Mouse (Mus musculus) heart, postnatal 4 days (tissue): ENCODE data around the gene Hadhb. TPM values are rescaled to one million over a fixed set of nuclear protein-coding genes. Genes with fewer than 3 reads are reported as not detected.
A peak's percentile ranks its signal among the peaks of the same experiment; 100 is the strongest.
"Not testable (repeated sequence)": the region's sequence is repeated elsewhere in the genome, so short reads cannot be mapped to it uniquely, and the experiment has no call there.

ENCODE experiments used
- DNase-seq: peaks from one replicate; pipeline ENCODE4 v3.0.0; 2021
- total RNA-seq, 2 experiments: library from RNA; stranded (reverse); gene quantifications; 2 replicates each; pipeline ENCODE4 v1.2.3; 2021

Hadhb gene
- total RNA-seq, 2 experiments from 2014 or later: 1,045 to 1,083 TPM

- DNase-seq: no peak
Observed at GRCm38 (mm10) chr5:30187687-30188485, 32.8 kb downstream of the Hadhb start.

GRCm38 (mm10) chr5:30192452-30192851, 37.4 kb downstream of the Hadhb start:
- DNase-seq: no peak

- no peak for DNase-seq
Observed at GRCm38 (mm10) chr5:30195340-30195739, 40.3 kb downstream of the Hadhb start.

- no peak for DNase-seq
Observed at GRCm38 (mm10) chr5:30198257-30198656, 43.2 kb downstream of the Hadhb start.

- peak; percentile 64 for DNase-seq
Observed at GRCm38 (mm10) chr5:30201521-30201920, 46.5 kb downstream of the Hadhb start.

GRCm38 (mm10) chr5:30202221-30202620, 47.2 kb downstream of the Hadhb start:
- DNase-seq: no peak

- DNase-seq: no peak
Observed at GRCm38 (mm10) chr5:30203216-30203885, 48.3 kb downstream of the Hadhb start.

- no peak for DNase-seq
Observed at GRCm38 (mm10) chr5:30204441-30204840, 49.4 kb downstream of the Hadhb start.

GRCm38 (mm10) chr5:30205034-30205433, 50.0 kb downstream of the Hadhb start:
- no peak for DNase-seq

- no peak for DNase-seq
Observed at GRCm38 (mm10) chr5:30205493-30205892, 50.4 kb downstream of the Hadhb start, which contains the start of gene Adgrf3. Gene Adgrf3, minus strand, starts transcription at chr5:30205722.

- peak; percentile 51 for DNase-seq
Observed at GRCm38 (mm10) chr5:30207276-30207675, 52.2 kb downstream of the Hadhb start.

GRCm38 (mm10) chr5:30210758-30211157, 55.7 kb downstream of the Hadhb start:
- DNase-seq: not testable (repeated sequence)

- peak; percentile 75 for DNase-seq
Observed at GRCm38 (mm10) chr5:30214889-30215288, 59.8 kb downstream of the Hadhb start.

- DNase-seq: no peak
Observed at GRCm38 (mm10) chr5:30215970-30216369, 60.9 kb downstream of the Hadhb start.

GRCm38 (mm10) chr5:30219715-30220114, 64.7 kb downstream of the Hadhb start:
- no peak for DNase-seq

GRCm38 (mm10) chr5:30220666-30221065, 65.6 kb downstream of the Hadhb start:
- DNase-seq: no peak

GRCm38 (mm10) chr5:30222681-30223080, 67.6 kb downstream of the Hadhb start:
- no peak for DNase-seq

GRCm38 (mm10) chr5:30230901-30231300, 75.9 kb downstream of the Hadhb start:
- DNase-seq: peak; percentile 19

- DNase-seq: no peak
Observed at GRCm38 (mm10) chr5:30231891-30232270, 76.8 kb downstream of the Hadhb start.

- peak; percentile 98 for DNase-seq
Observed at GRCm38 (mm10) chr5:30232271-30232971, 77.4 kb downstream of the Hadhb start, which contains the start of gene Selenoi. Gene Selenoi, plus strand, starts transcription at chr5:30232581.

- peak; percentile 10 for DNase-seq
Observed at GRCm38 (mm10) chr5:30233042-30233441, 78.0 kb downstream of the Hadhb start.

- no peak for DNase-seq
Observed at GRCm38 (mm10) chr5:30233979-30234378, 78.9 kb downstream of the Hadhb start.
